Mouse (Mus musculus): ENCODE measurements around the gene P3h2. TPM values are rescaled to one million over a fixed set of nuclear protein-coding genes. Genes with fewer than 3 reads are reported as not detected.

Gene P3h2
- total RNA-seq, 2 experiments from 2014 or later = 3.2 to 5.2 TPM

- intact Hi-C loops (cut with DNase I) = no loop called here
- no peak for DNase-seq
Measured at GRCm38 (mm10) chr16:26005811-26006210, 99.8 kb downstream of the P3h2 start.

GRCm38 (mm10) chr16:26003261-26003660 is 102.3 kb downstream of the P3h2 start:
- intact Hi-C loops (cut with DNase I) = no loop called here
- DNase-seq = no peak

GRCm38 (mm10) chr16:26002848-26003247 is 102.7 kb downstream of the P3h2 start:
- DNase-seq = no peak
- intact Hi-C loops (cut with DNase I) = no loop called here

GRCm38 (mm10) chr16:25994605-25995004 is 111.0 kb downstream of the P3h2 start:
- intact Hi-C loops (cut with DNase I) = no loop called here
- DNase-seq = no peak

GRCm38 (mm10) chr16:25987221-25987620 is 118.4 kb downstream of the P3h2 start:
- intact Hi-C loops (cut with DNase I) = no loop called here
- DNase-seq = no peak

GRCm38 (mm10) chr16:25983635-25984034 is 121.9 kb downstream of the P3h2 start:
- intact Hi-C loops (cut with DNase I) = no loop called here
- DNase-seq = no peak

GRCm38 (mm10) chr16:25979037-25979436 is 126.5 kb downstream of the P3h2 start:
- intact Hi-C loops (cut with DNase I) = no loop called here
- no peak for DNase-seq

- intact Hi-C loops (cut with DNase I) = no loop called here
- DNase-seq = no peak
Measured at GRCm38 (mm10) chr16:25977210-25977609, 128.4 kb downstream of the P3h2 start.

GRCm38 (mm10) chr16:25971285-25971684 is 134.3 kb downstream of the P3h2 start:
- DNase-seq = no peak
- intact Hi-C loops (cut with DNase I) = no loop called here

GRCm38 (mm10) chr16:25970720-25971119 is 134.9 kb downstream of the P3h2 start:
- intact Hi-C loops (cut with DNase I) = no loop called here
- no peak for DNase-seq

- intact Hi-C loops (cut with DNase I) = no loop called here
- no peak for DNase-seq
Measured at GRCm38 (mm10) chr16:25970193-25970592, 135.4 kb downstream of the P3h2 start.

GRCm38 (mm10) chr16:25967297-25967696 is 138.3 kb downstream of the P3h2 start:
- intact Hi-C loops (cut with DNase I) = loop anchor here (1.0 to 10.0 kb wide), 3 partner anchors 138 to 405 kb away; partner anchors contain the start of genes Cldn1 and P3h2
- DNase-seq = peak in 1 of 2 experiments; percentile 45

GRCm38 (mm10) chr16:25963856-25964255 is 141.7 kb downstream of the P3h2 start:
- intact Hi-C loops (cut with DNase I) = loop anchor here (10.0 kb wide), 1 partner anchor 141 kb away; the partner anchor contains the start of gene P3h2
- peak in 1 of 2 experiments; percentile 25 for DNase-seq

GRCm38 (mm10) chr16:25960345-25960744 is 145.2 kb downstream of the P3h2 start:
- intact Hi-C loops (cut with DNase I) = loop anchor here (10.0 kb wide), 1 partner anchor 144 kb away; the partner anchor contains the start of gene P3h2
- no peak for DNase-seq

- DNase-seq = no peak
Measured at GRCm38 (mm10) chr16:25959929-25960328, 145.7 kb downstream of the P3h2 start.

GRCm38 (mm10) chr16:25958650-25959238 is 146.8 kb downstream of the P3h2 start:
- DNase-seq = no peak
- intact Hi-C loops (cut with DNase I) = no loop called here

More at GRCm38 (mm10) chr16:25959929-25960328, 145.7 kb downstream of the P3h2 start:
- intact Hi-C loops (cut with DNase I) = loop anchor here (10.0 kb wide), 1 partner anchor 145 kb away; the partner anchor contains the start of gene P3h2

GRCm38 (mm10) chr16:25958213-25958612 is 147.4 kb downstream of the P3h2 start:
- intact Hi-C loops (cut with DNase I) = no loop called here
- DNase-seq = no peak

- no peak for DNase-seq
- intact Hi-C loops (cut with DNase I) = no loop called here
Measured at GRCm38 (mm10) chr16:25956831-25957230, 148.8 kb downstream of the P3h2 start.

- intact Hi-C loops (cut with DNase I) = no loop called here
- no peak for DNase-seq
Measured at GRCm38 (mm10) chr16:25954614-25955013, 151.0 kb downstream of the P3h2 start.

GRCm38 (mm10) chr16:25953359-25953758 is 152.2 kb downstream of the P3h2 start:
- DNase-seq = no peak
- intact Hi-C loops (cut with DNase I) = loop anchor here (2.0 kb wide), 1 partner anchor 577 kb away; no protein-coding TSS in a partner anchor

- no peak for DNase-seq
- intact Hi-C loops (cut with DNase I) = loop anchor here (2.0 kb wide), 1 partner anchor 575 kb away; no protein-coding TSS in a partner anchor
Measured at GRCm38 (mm10) chr16:25952005-25952404, 153.6 kb downstream of the P3h2 start.

GRCm38 (mm10) chr16:25948067-25948466 is 157.5 kb downstream of the P3h2 start:
- intact Hi-C loops (cut with DNase I) = no loop called here
- no peak for DNase-seq

All from gastrocnemius, postnatal 36 days (tissue).